Mouse (Mus musculus) CD4-positive, CD25-positive, alpha-beta regulatory T cell, adult 2 months (primary cell): Measurements from ENCODE around the gene Cwc22.
"Not testable (repeated sequence)": the region's sequence is repeated elsewhere in the genome, so short reads cannot be mapped to it uniquely, and the experiment has no call there.

Experiments used
- DNase-seq: peaks from one replicate; pipeline ENCODE4 v3.0.0-alpha.2; 2012; ENCODE audit warnings: low read depth, low spot score

The Cwc22 gene

GRCm38 (mm10) chr2:77897558-77897899 lies 48.6 kb downstream of the Cwc22 start:
- no peak for DNase-seq

GRCm38 (mm10) chr2:77896843-77897557 lies 49.2 kb downstream of the Cwc22 start:
- DNase-seq, result no peak

- not testable (repeated sequence) for DNase-seq
Measured at GRCm38 (mm10) chr2:77895906-77896570, 50.1 kb downstream of the Cwc22 start.

GRCm38 (mm10) chr2:77894896-77895295 lies 51.3 kb downstream of the Cwc22 start:
- no peak for DNase-seq

GRCm38 (mm10) chr2:77893505-77893904 lies 52.7 kb downstream of the Cwc22 start:
- no peak for DNase-seq

- DNase-seq, result no peak
Measured at GRCm38 (mm10) chr2:77892573-77892972, 53.6 kb downstream of the Cwc22 start.

GRCm38 (mm10) chr2:77890836-77891438 lies 55.2 kb downstream of the Cwc22 start:
- DNase-seq, result no peak

- no peak for DNase-seq
Measured at GRCm38 (mm10) chr2:77889949-77890348, 56.2 kb downstream of the Cwc22 start.

GRCm38 (mm10) chr2:77889401-77889800 lies 56.8 kb downstream of the Cwc22 start:
- no peak for DNase-seq

- no peak for DNase-seq
Measured at GRCm38 (mm10) chr2:77888826-77889225, 57.3 kb downstream of the Cwc22 start.

- DNase-seq, result no peak
Measured at GRCm38 (mm10) chr2:77888056-77888455, 58.1 kb downstream of the Cwc22 start.

GRCm38 (mm10) chr2:77887166-77887565 lies 59.0 kb downstream of the Cwc22 start:
- DNase-seq, result no peak

- no peak for DNase-seq
Measured at GRCm38 (mm10) chr2:77885491-77886130, 60.6 kb downstream of the Cwc22 start.

- DNase-seq, result no peak
Measured at GRCm38 (mm10) chr2:77885036-77885435, 61.1 kb downstream of the Cwc22 start.

- no peak for DNase-seq
Measured at GRCm38 (mm10) chr2:77884491-77884890, 61.7 kb downstream of the Cwc22 start.

- DNase-seq, result no peak
Measured at GRCm38 (mm10) chr2:77882961-77883360, 63.2 kb downstream of the Cwc22 start.

GRCm38 (mm10) chr2:77881301-77882199 lies 64.6 kb downstream of the Cwc22 start:
- DNase-seq, result no peak

- DNase-seq, result no peak
Measured at GRCm38 (mm10) chr2:77880351-77880750, 65.8 kb downstream of the Cwc22 start.

GRCm38 (mm10) chr2:77879736-77880135 lies 66.4 kb downstream of the Cwc22 start:
- no peak for DNase-seq

GRCm38 (mm10) chr2:77877156-77877855 lies 68.9 kb downstream of the Cwc22 start:
- DNase-seq, result no peak

- DNase-seq, result no peak
Measured at GRCm38 (mm10) chr2:77876331-77876730, 69.8 kb downstream of the Cwc22 start.
